Mouse (Mus musculus) olfactory bulb, adult 2 months (tissue): ENCODE results near the gene Ctnnbl1.

Source experiments
- CTCF ChIP-seq: fragments of 200-500 bp; IDR thresholded peaks from 2 replicates; pipeline ENCODE4 v1.5.1; 2012; ENCODE audit warnings: low read depth, mild to moderate bottlenecking, low read length, moderate library complexity; ENCODE audit not compliant: insufficient read depth
- POLR2A ChIP-seq: fragments of 200-500 bp; IDR thresholded peaks from 2 replicates; pipeline ENCODE4 v1.6.1; 2012; ENCODE audit warnings: mild to moderate bottlenecking, low read depth, low read length, moderate library complexity; ENCODE audit not compliant: insufficient read depth

GRCm38 (mm10) chr2:157914105-157914764, 177.0 kb downstream of the Ctnnbl1 start, which contains the start of gene Vstm2l:
- no peak for TF ChIP-seq CTCF
- no peak for TF ChIP-seq POLR2A
